Mouse (Mus musculus): ENCODE measurements around the gene Bscl2.
"Not testable (repeated sequence)": the region's sequence is repeated elsewhere in the genome, so short reads cannot be mapped to it uniquely, and the experiment has no call there.

The Bscl2 gene

GRCm38 (mm10) chr19:8831262-8831661 is 6.0 kb upstream of the Bscl2 start:
- in situ Hi-C loops (cut with MboI), result no loop called here

DNA sequence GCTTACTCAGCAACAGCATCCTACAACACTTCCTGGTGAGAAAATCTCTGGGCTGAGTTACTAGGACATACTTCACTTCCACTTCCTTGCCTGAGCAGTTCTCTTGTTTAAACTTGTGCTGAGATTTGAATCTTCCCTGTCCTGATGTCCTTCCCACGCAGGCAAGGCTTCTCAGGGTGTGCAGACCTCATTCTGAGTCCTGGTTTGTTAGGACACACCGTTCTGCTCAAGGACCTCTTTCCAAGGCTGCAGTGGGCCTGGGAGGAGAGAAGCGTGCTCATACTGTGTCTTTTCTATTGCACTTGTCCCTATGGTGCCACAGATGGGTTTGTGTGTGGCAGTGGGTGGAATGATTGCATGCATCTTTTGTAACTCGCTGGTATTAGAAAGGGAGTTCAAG is 4.3 kb upstream of the Bscl2 start:
- in situ Hi-C loops (cut with MboI), result no loop called here

DNA sequence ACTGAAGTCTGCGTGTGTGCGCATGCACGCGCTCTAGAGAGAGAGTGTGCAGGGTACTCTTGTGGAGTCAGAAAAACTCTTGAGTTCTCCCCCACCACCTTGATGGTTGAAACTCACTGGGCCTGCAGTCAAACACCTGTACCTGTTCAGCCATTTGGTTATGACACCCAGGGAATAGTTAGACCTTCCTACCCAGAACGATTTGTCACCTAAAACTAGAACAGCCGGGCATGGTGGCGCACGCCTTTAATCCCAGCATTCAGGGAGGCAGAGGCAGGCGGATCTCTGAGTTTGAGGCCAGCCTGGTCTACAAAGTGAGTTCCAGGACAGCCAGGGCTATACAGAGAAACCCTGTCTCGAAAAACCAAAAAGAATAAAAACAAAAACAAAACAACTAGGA is 940 bp upstream of the Bscl2 start:
- in situ Hi-C loops (cut with MboI), result not testable (repeated sequence)

DNA sequence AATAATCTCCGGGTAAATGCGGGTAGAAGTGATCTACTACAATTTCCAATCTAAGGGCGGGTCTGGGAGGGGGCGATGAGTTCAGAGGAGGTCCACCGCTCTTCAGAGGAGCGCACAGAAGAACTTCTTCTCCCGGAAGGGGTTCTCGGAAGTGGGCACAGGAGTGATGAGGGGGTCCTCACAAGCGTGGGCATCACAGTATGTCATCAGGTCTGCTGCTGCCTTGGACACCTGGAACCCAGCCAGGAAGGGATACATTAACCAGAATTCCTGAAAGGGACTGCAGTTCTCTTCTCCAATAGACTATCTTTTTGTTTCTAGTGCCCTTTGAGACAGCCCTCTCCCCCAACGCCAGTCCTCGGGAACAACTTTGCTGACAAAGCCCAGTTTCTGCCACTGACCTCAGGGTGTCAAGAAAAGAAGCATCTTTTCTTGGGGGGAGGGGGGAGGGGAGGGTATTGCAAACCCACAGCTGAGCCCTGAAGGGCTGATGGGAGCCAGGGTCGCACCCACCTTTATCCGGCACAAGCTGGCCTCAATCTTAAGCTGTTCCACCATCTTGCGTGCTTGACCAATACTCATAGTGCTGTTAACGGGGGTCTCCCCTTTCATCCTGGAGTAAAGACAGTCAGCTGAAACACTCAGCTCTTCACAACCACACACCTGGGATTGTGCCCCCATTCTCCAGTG is 919 bp downstream of the Bscl2 start:
- in situ Hi-C loops (cut with MboI), result no loop called here

- in situ Hi-C loops (cut with MboI), result no loop called here
Measured at GRCm38 (mm10) chr19:8839103-8839907, 2.0 kb downstream of the Bscl2 start, which contains the start of gene Gng3. Gene Gng3 (minus strand): TSS chr19:8839194.

DNA sequence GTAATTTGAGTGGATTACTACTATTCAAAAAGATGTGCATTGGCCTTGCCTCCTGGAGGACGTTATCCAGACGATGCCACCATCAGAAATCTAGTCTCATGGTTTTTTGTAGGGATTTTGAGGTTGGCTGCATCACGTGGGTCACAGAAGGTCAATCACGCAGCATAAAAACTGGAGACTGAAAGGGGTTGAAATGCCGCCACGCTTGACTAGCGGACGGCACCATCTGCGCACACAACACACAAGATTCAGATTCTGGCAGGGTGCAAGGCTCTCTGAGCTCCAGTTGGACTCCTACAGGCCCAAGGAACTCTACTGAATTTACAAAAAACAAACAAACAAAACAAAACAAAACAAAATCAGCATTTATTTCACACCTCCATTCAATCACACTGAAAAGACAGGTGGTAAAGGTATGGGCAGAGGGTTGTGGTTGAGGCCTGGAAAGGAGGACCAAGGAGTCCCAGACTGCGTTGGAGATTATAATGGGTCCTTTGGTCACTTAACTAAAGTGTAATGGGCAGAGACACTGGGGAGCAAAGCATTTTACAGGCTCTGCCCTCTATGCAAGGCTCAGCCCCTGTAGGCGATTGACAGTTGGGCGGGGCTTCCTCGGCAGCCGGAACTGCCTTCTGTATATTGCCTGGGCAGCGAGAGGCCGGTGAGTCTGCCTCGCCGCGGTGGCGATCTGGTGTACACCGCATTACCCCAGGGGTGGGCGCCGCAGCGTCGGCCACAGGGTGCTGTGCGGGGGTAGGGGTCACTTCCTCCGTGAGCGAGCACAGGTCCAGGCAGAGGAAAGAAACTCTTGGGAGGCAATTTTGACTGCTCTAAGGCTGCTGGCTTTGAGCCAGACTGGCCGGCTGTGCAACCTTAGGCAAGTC is 2.9 kb downstream of the Bscl2 start:
- in situ Hi-C loops (cut with MboI), result no loop called here

DNA sequence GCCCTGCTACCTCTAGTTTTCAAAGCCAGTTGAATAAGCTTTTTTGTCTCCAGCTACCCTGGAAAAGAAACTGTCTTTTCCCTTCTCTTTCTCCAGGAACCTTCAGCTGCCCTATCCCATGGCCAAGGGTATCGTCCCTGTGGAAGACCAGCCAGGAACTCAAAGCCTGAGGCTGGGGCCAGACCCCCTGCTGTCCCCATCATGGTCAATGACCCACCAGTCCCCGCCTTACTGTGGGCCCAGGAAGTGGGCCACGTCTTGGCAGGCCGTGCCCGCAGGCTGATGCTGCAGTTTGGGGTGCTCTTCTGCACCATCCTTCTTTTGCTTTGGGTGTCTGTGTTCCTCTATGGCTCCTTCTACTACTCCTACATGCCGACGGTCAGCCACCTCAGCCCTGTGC is 3.7 kb downstream of the Bscl2 start:
- in situ Hi-C loops (cut with MboI), result no loop called here

DNA sequence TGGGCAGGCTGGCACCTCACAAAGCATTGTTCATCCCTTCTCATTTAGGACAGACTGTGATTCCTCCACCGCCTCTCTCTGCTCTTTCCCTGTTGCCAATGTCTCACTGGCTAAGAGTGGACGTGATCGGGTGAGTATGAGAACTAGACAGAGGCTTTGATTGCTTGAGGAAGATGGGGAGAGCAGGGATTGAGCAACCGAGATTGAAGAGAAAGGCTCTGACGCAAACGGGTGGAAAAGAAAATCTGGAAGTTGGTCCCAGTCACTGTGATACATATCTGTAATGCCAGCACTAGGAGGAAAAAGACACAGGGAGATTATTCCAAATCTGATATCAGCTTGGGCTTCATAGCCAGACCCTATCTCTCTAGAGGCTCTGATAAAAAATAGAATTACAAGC is 5.7 kb downstream of the Bscl2 start:
- in situ Hi-C loops (cut with MboI), result no loop called here

DNA sequence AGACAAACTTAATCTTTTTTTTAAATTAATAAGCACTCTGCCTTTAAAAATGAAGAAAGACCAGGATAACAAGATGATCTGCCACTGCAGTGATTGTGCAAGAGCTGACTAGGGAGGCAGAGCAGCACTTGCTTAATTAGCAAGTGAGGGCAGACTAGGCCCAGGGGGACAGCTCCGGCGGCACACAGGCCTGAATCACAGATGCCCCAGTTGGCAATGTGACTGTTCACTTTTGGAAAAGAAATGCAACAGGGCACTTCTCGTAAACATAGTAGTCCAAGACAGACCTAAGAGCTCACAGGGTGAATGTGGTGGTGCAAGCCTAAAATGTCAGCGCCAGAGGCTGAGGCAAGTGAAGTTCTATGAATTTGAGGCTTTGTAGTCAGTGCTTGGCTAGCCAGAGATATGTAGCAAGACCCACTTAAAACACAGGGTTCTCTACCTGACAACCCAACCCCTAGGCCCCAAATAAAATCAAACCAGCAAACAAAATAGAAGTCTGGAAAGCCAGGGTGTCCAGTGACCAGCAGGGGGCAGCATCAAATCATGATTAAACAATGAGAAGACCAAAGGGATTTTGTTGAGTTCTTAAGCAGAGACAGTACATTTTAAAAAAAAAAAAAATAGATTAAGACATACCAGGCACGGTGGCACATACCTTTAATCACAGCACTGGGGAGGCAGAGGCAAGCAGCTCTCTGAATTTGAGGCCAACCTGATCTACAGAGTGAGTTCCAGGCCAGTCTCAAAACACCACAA is 7.3 kb downstream of the Bscl2 start:
- in situ Hi-C loops (cut with MboI), result no loop called here

GRCm38 (mm10) chr19:8848356-8848755 is 11.1 kb downstream of the Bscl2 start:
- in situ Hi-C loops (cut with MboI), result no loop called here

DNA sequence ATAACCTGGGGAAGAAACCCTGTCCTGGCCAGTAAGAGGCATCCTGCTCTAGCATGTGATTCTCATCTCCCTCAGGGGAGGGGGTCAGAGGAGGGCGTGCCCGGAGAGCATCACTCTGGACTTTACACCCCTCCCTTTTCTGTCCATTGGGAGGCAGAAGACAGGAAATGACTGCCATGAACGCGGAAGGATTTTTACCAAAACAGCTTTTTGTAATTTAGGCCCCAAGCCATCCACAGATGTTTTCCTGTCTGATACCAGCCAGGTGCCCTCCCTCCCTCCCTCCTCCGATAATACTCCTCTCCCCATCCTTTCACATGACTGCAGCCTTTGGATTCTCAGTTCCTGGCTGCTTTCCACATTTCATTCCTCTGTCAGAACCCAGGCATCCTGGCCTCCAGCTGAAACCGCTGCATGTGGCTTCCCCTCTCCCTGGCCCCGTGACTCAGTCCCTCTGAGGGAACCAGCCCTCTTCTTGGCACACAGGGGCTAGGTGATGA is 13.2 kb downstream of the Bscl2 start, which contains the start of gene Lrrn4cl:
Gene Lrrn4cl (plus strand): TSS at position 367 of the 500 bp plus-strand sequence.
- in situ Hi-C loops (cut with MboI), result loop anchor here (5.0 kb wide), 1 partner anchor 262 kb away; no protein-coding TSS in a partner anchor

- in situ Hi-C loops (cut with MboI), result loop anchor here (5.0 kb wide), 1 partner anchor 261 kb away; no protein-coding TSS in a partner anchor
Measured at GRCm38 (mm10) chr19:8851639-8852038, 14.4 kb downstream of the Bscl2 start.

DNA sequence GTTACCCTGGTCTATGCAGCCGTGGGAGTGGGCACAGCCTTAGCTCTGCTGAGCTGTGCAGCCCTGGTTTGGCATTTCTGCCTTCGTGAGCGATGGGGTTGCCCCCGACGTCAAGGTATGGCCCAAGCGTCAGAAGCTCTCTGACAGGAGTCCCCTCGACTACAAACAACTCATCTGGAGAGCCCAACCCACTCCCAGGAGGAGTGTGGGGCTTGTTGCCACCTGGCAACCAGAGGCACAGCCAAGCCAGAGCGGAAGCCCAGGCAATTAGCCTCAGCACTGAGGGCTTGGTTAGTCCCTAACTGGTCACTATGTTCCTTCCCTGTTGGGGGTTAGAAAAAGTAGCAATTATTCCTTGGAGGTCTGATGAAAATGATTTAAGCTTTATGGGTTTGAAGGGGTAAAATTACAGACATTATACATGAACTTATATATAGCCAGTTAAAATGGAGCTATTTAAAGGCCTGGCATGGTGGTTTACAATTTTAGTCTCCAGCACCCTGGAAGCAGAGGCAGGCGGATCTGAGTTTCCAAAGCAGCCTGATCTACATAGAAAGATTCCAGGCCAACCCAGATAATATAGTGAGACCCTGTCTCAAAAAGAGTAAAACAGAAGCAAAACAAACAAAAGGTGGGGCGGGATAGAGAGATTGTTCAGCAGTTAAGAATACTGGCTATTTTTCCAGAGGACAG is 15.1 kb downstream of the Bscl2 start:
- in situ Hi-C loops (cut with MboI), result loop anchor here (5.0 kb wide), 1 partner anchor 260 kb away; no protein-coding TSS in a partner anchor

GRCm38 (mm10) chr19:8853117-8853516 is 15.8 kb downstream of the Bscl2 start:
- in situ Hi-C loops (cut with MboI), result loop anchor here (5.0 kb wide), 1 partner anchor 259 kb away; no protein-coding TSS in a partner anchor

DNA sequence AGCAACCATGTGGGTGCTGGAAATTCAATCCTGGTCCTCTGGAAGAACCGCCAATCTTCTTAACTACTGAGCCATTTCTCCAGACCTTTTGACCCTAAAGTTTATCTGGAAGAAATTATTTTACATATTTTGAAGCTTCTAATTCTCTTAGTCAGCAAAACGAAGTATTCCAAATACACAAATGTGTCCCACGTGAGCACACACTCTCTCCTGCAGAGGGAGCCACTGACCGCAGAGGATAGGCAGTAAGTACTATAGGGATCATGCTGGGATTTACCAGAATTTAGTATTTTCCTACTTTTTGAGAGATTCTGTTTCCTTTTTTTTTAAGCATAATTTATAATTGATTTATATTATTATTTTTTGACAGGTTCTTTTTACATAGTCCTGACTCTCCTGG is 20.4 kb downstream of the Bscl2 start:
- in situ Hi-C loops (cut with MboI), result no loop called here

GRCm38 (mm10) chr19:8859018-8859417 is 21.8 kb downstream of the Bscl2 start:
- in situ Hi-C loops (cut with MboI), result no loop called here

DNA sequence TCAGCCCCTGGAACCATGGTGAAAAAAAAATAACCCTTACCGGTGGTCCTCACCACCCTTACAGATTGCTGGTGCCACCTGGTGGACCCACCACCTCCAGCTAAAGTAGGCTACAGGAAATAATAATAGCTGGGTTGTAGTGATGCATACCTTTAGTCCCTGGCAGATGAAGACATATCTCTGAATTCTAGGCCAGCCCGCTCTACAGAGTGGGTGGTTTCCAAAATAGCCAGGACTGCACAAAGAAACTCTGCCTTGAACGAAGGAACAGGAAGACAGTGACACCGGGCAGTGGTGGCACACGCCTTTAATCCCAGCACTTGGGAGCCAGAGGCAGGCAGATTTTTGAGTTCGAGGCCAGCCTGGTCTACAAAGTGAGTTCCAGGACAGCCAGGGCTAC is 27.0 kb downstream of the Bscl2 start:
- in situ Hi-C loops (cut with MboI), result no loop called here

GRCm38 (mm10) chr19:8870381-8870780 is 33.1 kb downstream of the Bscl2 start:
- in situ Hi-C loops (cut with MboI), result not testable (repeated sequence)

- in situ Hi-C loops (cut with MboI), result no loop called here
Measured at GRCm38 (mm10) chr19:8870838-8871237, 33.6 kb downstream of the Bscl2 start.
